In the genomic region with DNA sequence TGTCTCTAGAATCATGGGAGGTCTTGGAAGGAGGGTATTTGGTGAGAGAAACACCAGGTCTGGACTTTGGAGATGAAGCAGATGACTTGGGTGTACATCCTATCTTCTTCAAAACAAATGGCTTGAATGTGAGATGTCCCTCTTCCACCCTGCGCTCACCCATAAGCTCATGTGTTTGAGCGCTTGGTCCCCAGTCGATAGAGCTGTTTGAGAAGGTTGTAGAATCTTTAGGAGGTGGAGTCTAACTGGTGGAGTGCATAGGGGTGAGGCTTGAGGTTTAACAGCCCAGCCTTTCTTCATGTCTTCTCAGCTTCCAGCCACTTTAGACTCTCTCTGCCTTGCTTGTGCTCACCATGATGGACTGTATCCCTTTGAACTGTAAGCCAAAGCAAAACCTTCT, we compare ENCODE assay signal across 26 mouse cellular contexts. TPM values are rescaled to one million over a fixed set of nuclear protein-coding genes. Genes with fewer than 3 reads are reported as not detected.
A peak's percentile ranks its signal among the peaks of the same experiment; 100 is the strongest.
DNase-seq lines count a peak whose midpoint lies in the region; ATAC-seq and TF ChIP-seq lines count a peak whose summit lies in the region.
"Had no signal": no experiment of that assay in that cellular context is flagged by ENCODE, and none has a peak within 500 bp of the region (broad histone marks: within the 10 kb centered on the region; RNA-seq: fewer than 3 reads in every experiment).

No protein-coding gene starts in this region.

- no peaks in the 10 kb centered on the region for H3K9me3 ChIP-seq in midbrain, embryonic 11.5 days (ENCODE audit: control insufficient read depth, low read length)
- no peaks in the 10 kb centered on the region for H3K9me3 ChIP-seq in midbrain, postnatal 0 days (ENCODE audit: low read length)
- no peaks in the 10 kb centered on the region for H3K9me3 ChIP-seq in stomach, postnatal 0 days (ENCODE audit: control insufficient read depth, low read length)

- no peak overlapping the region for H3K4me2 ChIP-seq in midbrain, embryonic 11.5 days
- no peak overlapping the region for H3K4me2 ChIP-seq in midbrain, postnatal 0 days (ENCODE audit: low read depth, low read length, poor library complexity, severe bottlenecking)
- no peak overlapping the region for H3K4me2 ChIP-seq in stomach, postnatal 0 days (replicated peaks; ENCODE audit: low read depth)

- TF ChIP-seq CTCF in midbrain, postnatal 0 days (IDR thresholded peaks at IDR 0.05), result no peak
- no peak for TF ChIP-seq CTCF in stomach, postnatal 0 days (IDR thresholded peaks at IDR 0.05; ENCODE audit: low read depth)

- no peak overlapping the region for H3K9ac ChIP-seq in midbrain, embryonic 11.5 days (ENCODE audit: low read length)
- H3K9ac ChIP-seq in midbrain, postnatal 0 days (replicated peaks; ENCODE audit: low read length, poor library complexity, severe bottlenecking), result no peak overlapping the region
- no peak overlapping the region for H3K9ac ChIP-seq in stomach, postnatal 0 days (ENCODE audit: low read length)

- ATAC-seq in midbrain, embryonic 11.5 days (ENCODE audit: low FRiP score), result no peak
- no peak for ATAC-seq in midbrain, postnatal 0 days (ENCODE audit: low FRiP score)
- ATAC-seq in stomach, postnatal 0 days (ENCODE audit: low FRiP score, low TSS enrichment), result no peak
- ATAC-seq: activated CD4-positive, CD25-positive, alpha-beta regulatory T cell, adult 4 months; CD4-positive, CD25-positive, alpha-beta regulatory T cell, adult 4 months; Patski had no signal

- no peaks in the 10 kb centered on the region for H3K27me3 ChIP-seq in midbrain, embryonic 11.5 days (ENCODE audit: control insufficient read depth, insufficient read depth, low read length)
- no peaks in the 10 kb centered on the region for H3K27me3 ChIP-seq in midbrain, postnatal 0 days (ENCODE audit: insufficient read depth, low read length)
- no peaks in the 10 kb centered on the region for H3K27me3 ChIP-seq in stomach, postnatal 0 days (ENCODE audit: control insufficient read depth, insufficient read depth, low read length)
- H3K27me3 ChIP-seq: CH12.LX had no signal

- H3K27ac ChIP-seq in midbrain, embryonic 11.5 days (ENCODE audit: low read depth, low read length), result no peak overlapping the region
- no peak overlapping the region for H3K27ac ChIP-seq in midbrain, postnatal 0 days (ENCODE audit: low read depth, low read length)
- no peak overlapping the region for H3K27ac ChIP-seq in stomach, postnatal 0 days (replicated peaks)

- TF ChIP-seq EP300 in stomach, postnatal 0 days (optimal IDR thresholded peaks at IDR 0.05), result no peak

- H3K4me1 ChIP-seq in midbrain, embryonic 11.5 days (ENCODE audit: control insufficient read depth, insufficient read depth, low read length), result no peaks in the 10 kb centered on the region
- H3K4me1 ChIP-seq in midbrain, postnatal 0 days (ENCODE audit: insufficient read depth, low read length), result no peaks in the 10 kb centered on the region
- no peaks in the 10 kb centered on the region for H3K4me1 ChIP-seq in stomach, postnatal 0 days (replicated peaks; ENCODE audit: control insufficient read depth, insufficient read depth)

- no peaks in the 10 kb centered on the region for H3K36me3 ChIP-seq in midbrain, embryonic 11.5 days (ENCODE audit: control insufficient read depth, insufficient read depth, low read length)
- H3K36me3 ChIP-seq in midbrain, postnatal 0 days (ENCODE audit: insufficient read depth, low read length), result no peaks in the 10 kb centered on the region
- H3K36me3 ChIP-seq in stomach, postnatal 0 days (ENCODE audit: control insufficient read depth, insufficient read depth, low read length), result no peaks in the 10 kb centered on the region
- H3K36me3 ChIP-seq: G1E had no signal

- WGBS in midbrain, embryonic 11.5 days, result 98% methylated on average over 3 of the region's 3 CpGs
- 98% methylated on average over 3 of the region's 3 CpGs for WGBS in midbrain, postnatal 0 days
- WGBS in stomach, postnatal 0 days, result 93% methylated on average over 3 of the region's 3 CpGs

- H3K4me3 ChIP-seq in midbrain, embryonic 11.5 days (ENCODE audit: low read depth, low read length), result no peak overlapping the region
- H3K4me3 ChIP-seq in midbrain, postnatal 0 days (ENCODE audit: low read depth, low read length), result no peak overlapping the region
- H3K4me3 ChIP-seq in stomach, postnatal 0 days (ENCODE audit: low read depth, low read length), result no peak overlapping the region

- DNase-seq in heart, adult 11 months, result peak; percentile 75
- DNase-seq in heart, adult 18-20 months, result no peak
- peak; percentile 56 for DNase-seq in midbrain, embryonic 11.5 days (ENCODE audit: low spot score, missing footprints)
- no peak for DNase-seq in midbrain, postnatal 0 days (ENCODE audit: low spot score)
- peak; percentile 5 for DNase-seq in stomach, postnatal 0 days (ENCODE audit: low spot score)
- no peak for DNase-seq in adrenal gland, postnatal 10 days
- DNase-seq: adrenal gland, adult 2 months; adrenal gland, adult 8-10 months; adrenal gland, postnatal 14 days; adrenal gland, postnatal 25 days; adrenal gland, postnatal 36 days; B cell, adult 2 months; cerebellum, adult 11 months; cerebellum, adult 11-12 months; cerebellum, adult 18-20 months; cerebellum, adult 2 months had no signal

RNA-seq across cellular contexts. Expression of gene Dusp23, which starts 6.5 kb away (rescaled TPM):
- total RNA-seq in heart, adult 18-20 months (2021), result 10 to 100 TPM in 1 of 2 experiments, 1 to 10 TPM in 1; 9.8 to 10.4 TPM
- 6.5 and 7.4 TPM in 2 replicates for polyA plus RNA-seq in midbrain, embryonic 11.5 days (2014; fragmentation: Nextera tagmentation; extraction: Ambion mirVana)
- 1.8 and 3.3 TPM in 2 replicates for total RNA-seq in midbrain, postnatal 0 days (2014; rRNA removed)
- 7.2 and 8.3 TPM in 2 replicates for polyA plus RNA-seq in midbrain, postnatal 0 days (2015; fragmentation: Nextera tagmentation; extraction: Ambion mirVana)
- 15.5 and 17.1 TPM in 2 replicates for polyA plus RNA-seq in stomach, postnatal 0 days (2015; fragmentation: Nextera tagmentation; extraction: Ambion mirVana)
- 10 to 100 TPM; 11.2 to 13.2 TPM for total RNA-seq in adrenal gland, postnatal 10 days (2021)
- total RNA-seq: G1E had no signal
- polyA plus RNA-seq: G1E had no signal

RNA-seq across cellular contexts. Expression of gene Fcrl6, which starts 24.0 kb away (rescaled TPM):
- total RNA-seq in heart, adult 18-20 months (2021), result not detected
- polyA plus RNA-seq in midbrain, embryonic 11.5 days (2014; fragmentation: Nextera tagmentation; extraction: Ambion mirVana), result 0.12 and 0.20 TPM in 2 replicates
- 0.16 TPM in 1 of 2 replicates, not detected in the other for total RNA-seq in midbrain, postnatal 0 days (2014; rRNA removed)
- polyA plus RNA-seq in midbrain, postnatal 0 days (2015; fragmentation: Nextera tagmentation; extraction: Ambion mirVana), result 0.10 and 0.11 TPM in 2 replicates
- not detected in 2 replicates for polyA plus RNA-seq in stomach, postnatal 0 days (2015; fragmentation: Nextera tagmentation; extraction: Ambion mirVana)
- not detected for total RNA-seq in adrenal gland, postnatal 10 days (2021)
- total RNA-seq: adrenal gland, adult 18-20 months; adrenal gland, adult 2 months; adrenal gland, adult 8-10 months; adrenal gland, postnatal 14 days; adrenal gland, postnatal 25 days; adrenal gland, postnatal 36 days; adrenal gland, postnatal 4 days; CH12.LX; ES-E14; G1E; MEL had no signal
- polyA plus RNA-seq: activated CD4-positive, CD25-positive, alpha-beta regulatory T cell, adult 4 months; adrenal gland, adult 2 months; C2C12; CD4-positive, CD25-positive, alpha-beta regulatory T cell, adult 4 months; G1E; Patski had no signal

RNA-seq across cellular contexts. Expression of gene Slamf8, which starts 35.9 kb away (rescaled TPM):
- total RNA-seq in heart, adult 18-20 months (2021), result under 1 TPM; 0.37 to 0.39 TPM
- not detected in 2 replicates for polyA plus RNA-seq in midbrain, embryonic 11.5 days (2014; fragmentation: Nextera tagmentation; extraction: Ambion mirVana)
- not detected in 2 replicates for total RNA-seq in midbrain, postnatal 0 days (2014; rRNA removed)
- not detected in 2 replicates for polyA plus RNA-seq in midbrain, postnatal 0 days (2015; fragmentation: Nextera tagmentation; extraction: Ambion mirVana)
- 0.12 TPM in 1 of 2 replicates, not detected in the other for polyA plus RNA-seq in stomach, postnatal 0 days (2015; fragmentation: Nextera tagmentation; extraction: Ambion mirVana)
- total RNA-seq in adrenal gland, postnatal 10 days (2021), result under 1 TPM in 1 of 2 experiments, not detected in 1; 0.58 TPM
- total RNA-seq: adrenal gland, postnatal 14 days; ES-E14; MEL had no signal
- polyA plus RNA-seq: C2C12, G1E, Patski had no signal

Comparison
In these comparisons a context has a peak if more than half of its experiments do, and no peak if none do; other contexts are left out.
1. DNase-seq: peak in heart, adult 11 months (single experiment), midbrain, embryonic 11.5 days (single experiment) and stomach, postnatal 0 days (single experiment); none in heart, adult 18-20 months (0 of 2), midbrain, postnatal 0 days (single experiment) and adrenal gland, postnatal 10 days (single experiment).